Mouse (Mus musculus): ENCODE data around the gene Reep6. TPM values are rescaled to one million over a fixed set of nuclear protein-coding genes. Genes with fewer than 3 reads are reported as not detected.

Reep6 gene
- total RNA-seq, 2 experiments from 2014 or later = 13.3 to 14.8 TPM

DNA sequence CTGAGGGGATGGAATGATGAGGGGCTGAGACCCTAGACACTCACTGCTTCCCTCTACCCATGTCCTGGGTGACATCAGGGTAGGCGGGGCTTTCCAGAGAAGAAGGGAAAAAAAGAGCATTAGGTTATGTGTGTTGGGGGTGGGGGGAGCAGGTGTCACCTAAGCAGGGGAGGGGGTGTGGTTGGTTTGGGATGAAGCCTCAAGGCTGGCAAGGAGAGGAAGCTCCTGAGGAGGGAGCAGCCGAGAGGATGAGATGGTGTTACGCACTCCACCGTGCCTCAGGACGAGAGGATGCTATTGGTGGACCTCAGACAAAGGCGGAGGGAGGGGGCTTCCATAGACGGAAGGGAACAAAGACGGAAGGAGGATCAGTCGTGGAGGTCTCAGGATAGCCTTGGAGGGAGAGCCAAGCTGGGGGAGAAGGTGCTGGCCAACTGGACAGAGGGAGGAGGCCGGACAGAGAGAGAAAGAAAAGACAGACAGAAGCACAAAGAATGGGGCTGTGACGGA lies 29.0 kb upstream of the Reep6 start:
- intact Hi-C loops (cut with DNase I) = no loop called here
- peak; percentile 83 for DNase-seq

DNA sequence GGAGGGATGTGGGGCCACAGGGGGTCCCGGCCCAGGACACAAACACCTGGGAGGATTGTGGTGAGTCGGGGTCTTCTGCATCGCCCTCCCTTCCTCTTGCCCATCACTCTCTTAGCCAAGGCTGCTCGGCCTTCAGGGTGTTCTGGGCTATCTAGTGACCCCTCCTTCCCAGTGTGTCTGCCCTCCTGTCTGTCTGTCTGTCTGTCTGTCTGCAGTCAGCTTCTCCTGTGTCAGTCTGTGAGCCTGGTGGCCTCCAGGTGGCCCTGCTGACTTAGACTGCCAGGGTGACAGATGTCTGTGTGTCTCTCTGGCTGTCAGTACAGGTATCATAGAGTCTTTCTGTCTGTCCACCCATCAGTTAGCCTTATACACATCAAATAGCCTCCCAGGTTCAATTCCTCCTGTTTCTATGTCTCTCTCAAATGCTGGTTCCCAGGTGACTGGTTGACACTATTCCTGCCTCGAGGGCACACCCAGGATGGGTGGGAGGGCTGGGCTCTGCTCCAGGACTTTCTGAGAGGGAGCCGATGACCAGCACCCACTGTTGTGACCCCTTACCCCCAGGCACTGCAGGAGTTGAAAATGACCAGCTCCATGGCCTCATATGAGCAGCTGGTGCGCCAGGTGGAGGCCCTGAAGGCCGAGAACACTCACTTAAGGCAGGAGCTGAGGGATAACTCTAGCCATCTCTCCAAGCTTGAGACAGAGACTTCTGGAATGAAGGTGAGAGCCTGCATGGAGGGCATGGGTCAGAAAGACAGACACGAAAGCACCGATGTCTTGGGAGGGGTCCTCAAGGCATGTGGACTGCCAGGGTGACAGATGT lies 28.3 kb upstream of the Reep6 start:
- DNase-seq = no peak
- intact Hi-C loops (cut with DNase I) = no loop called here

DNA sequence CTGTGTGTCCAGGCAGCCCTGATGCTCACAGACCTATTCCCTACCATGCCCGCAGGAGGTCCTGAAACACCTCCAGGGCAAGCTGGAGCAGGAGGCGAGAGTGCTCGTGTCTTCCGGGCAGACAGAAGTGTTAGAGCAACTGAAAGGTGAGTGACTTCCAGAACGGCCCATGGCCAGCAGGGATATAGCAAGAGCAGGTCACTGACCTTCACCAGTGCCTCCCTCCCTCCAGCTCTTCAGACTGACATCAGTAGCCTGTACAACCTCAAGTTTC lies 27.7 kb upstream of the Reep6 start:
- intact Hi-C loops (cut with DNase I) = no loop called here
- DNase-seq = no peak

DNA sequence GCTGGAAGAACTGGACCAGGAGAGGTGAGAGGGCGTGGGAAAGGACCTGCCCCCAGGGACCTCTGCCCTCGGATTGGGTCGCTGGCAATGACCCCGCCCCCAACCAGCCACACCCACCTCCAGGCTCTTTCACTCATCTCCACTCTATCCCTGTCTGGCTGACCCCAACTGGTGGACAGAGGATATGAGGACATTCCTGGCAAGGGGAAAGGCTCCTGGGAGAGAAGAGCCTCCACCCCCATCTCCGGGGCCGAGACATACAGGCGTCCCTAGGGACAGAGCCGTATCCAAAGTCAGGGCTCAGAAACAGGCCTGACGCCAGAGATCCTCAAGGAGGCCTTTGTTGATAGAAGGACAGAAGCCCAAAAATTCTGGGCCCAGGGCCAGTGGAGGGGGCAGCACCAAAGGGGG lies 27.3 kb upstream of the Reep6 start:
- intact Hi-C loops (cut with DNase I) = no loop called here
- DNase-seq = peak; percentile 90

DNA sequence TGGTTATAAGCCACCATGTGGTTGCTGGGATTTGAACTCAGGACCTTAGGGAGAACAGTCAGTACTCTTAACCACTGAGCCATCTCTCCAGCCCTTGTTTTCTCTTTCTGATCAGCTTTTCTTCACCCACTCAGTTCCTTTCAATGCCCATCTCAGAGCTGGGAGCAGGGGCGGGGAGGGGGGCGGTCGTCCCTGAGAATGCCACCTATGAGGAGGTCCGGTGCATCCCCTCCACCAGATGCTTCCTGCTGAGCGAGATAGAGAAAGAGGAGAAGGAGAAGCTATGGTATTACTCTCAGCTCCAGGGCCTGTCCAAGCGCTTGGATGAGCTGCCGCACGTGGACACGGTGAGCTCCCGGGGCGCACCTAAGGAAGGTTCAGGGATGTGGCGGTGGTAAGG lies 25.3 kb upstream of the Reep6 start:
- DNase-seq = no peak
- intact Hi-C loops (cut with DNase I) = no loop called here

DNA sequence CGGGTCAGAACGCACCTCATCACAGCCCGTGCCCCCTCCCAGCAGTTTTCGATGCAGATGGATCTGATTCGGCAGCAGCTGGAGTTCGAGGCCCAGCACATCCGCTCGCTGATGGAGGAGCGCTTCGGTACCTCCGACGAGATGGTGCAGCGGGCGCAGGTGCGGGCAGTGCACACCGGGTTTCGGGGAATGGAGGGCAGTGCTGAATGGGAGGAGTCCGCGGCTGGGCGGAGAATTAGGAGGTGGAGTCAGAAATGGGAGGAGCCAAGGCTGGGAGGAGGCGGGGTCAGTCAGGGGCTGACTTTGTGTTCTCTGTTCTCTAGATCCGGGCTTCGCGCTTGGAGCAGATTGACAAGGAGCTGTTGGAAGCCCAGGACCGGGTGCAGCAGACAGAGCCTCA lies 24.9 kb upstream of the Reep6 start:
- DNase-seq = no peak
- intact Hi-C loops (cut with DNase I) = no loop called here

DNA sequence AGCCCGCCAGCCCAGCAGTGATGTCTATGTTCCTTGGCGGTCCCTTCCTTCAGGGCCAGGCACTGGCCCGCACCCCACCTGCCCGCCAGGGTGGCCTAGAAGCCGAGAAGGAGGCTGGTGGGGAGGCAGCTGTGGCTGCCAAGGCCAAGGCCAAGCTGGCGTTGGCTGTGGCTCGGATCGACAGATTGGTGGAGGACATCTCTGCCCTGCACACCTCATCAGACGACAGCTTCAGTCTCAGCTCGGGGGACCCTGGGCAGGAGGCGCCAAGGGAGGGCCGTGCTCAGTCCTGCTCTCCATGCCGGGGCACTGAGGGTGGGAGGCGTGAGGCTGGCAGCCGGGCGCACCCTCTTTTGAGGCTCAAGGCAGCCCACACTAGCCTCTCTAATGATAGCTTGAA lies 18.2 kb upstream of the Reep6 start:
- DNase-seq = peak; percentile 53
- intact Hi-C loops (cut with DNase I) = no loop called here

DNA sequence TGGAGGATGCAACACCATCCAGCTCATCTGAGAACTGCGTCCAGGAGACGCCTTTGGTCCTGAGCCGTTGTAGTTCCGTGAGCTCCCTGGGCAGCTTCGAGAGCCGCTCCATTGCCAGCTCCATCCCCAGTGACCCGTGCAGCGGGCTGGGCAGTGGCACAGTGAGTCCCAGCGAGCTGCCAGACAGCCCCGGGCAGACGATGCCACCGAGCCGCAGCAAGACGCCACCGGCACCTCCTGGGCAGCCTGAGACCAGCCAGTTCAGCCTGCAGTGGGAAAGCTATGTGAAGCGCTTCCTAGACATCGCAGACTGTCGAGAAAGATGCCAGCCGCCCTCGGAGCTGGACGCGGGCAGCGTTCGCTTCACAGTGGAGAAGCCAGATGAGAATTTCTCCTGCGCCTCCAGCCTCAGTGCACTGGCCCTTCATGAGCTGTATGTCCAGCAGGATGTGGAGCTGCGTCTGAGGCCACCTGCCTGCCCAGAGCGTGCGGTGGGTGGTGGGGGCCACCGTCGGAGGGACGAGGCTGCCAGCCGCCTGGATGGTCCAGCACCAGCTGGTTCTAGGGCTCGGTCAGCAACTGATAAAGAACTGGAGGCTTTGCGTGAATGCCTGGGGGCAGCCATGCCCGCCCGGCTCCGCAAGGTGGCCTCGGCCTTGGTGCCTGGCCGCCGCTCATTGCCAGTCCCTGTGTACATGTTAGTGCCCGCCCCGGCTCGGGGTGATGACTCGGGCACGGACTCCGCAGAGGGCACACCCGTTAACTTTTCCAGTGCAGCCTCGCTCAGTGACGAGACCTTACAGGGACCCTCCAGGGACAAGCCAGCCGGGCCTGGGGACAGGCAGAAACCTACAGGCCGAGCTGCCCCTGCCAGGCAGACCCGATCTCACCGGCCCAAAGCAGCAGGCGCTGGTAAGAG lies 16.9 kb upstream of the Reep6 start:
- DNase-seq = peak; percentile 31
- intact Hi-C loops (cut with DNase I) = no loop called here

DNA sequence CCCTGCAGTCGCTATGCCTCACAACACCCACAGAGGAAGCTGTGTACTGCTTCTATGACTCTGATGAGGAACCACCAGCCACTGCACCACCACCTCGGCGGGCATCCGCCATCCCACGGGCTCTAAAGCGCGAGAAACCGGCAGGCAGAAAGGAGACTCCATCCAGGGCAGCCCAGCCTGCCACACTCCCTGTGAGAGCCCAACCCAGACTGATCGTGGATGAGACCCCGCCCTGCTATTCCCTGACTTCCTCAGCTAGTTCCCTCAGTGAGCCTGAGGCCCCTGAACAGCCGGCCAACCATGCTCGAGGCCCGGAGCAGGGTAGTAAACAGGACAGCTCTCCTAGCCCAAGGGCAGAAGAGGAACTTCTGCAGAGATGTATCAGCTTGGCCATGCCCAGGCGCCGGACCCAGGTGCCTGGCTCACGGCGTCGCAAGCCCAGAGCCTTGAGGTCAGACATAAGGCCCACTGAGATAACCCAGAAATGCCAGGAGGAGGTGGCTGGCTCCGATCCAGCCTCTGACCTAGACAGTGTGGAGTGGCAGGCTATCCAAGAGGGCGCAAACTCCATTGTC lies 16.0 kb upstream of the Reep6 start:
- DNase-seq = peak; percentile 34
- intact Hi-C loops (cut with DNase I) = no loop called here

DNA sequence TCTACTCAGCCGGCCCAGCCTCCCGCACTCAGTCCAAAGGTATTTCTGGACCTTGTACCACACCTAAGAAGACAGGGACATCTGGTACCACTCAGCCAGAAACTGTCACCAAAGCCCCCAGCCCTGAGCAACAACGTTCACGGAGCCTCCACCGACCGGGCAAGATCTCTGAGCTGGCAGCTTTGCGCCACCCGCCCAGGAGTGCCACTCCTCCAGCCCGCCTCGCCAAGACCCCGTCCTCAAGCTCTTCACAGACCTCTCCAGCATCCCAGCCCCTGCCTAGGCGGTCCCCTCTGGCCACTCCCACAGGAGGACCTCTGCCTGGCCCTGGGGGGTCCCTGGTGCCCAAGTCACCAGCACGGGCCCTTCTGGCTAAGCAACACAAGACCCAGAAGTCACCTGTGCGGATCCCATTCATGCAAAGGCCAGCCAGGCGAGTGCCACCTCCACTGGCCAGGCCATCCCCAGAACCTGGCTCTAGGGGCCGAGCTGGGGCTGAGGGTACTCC lies 15.2 kb upstream of the Reep6 start:
- intact Hi-C loops (cut with DNase I) = no loop called here
- DNase-seq = no peak

DNA sequence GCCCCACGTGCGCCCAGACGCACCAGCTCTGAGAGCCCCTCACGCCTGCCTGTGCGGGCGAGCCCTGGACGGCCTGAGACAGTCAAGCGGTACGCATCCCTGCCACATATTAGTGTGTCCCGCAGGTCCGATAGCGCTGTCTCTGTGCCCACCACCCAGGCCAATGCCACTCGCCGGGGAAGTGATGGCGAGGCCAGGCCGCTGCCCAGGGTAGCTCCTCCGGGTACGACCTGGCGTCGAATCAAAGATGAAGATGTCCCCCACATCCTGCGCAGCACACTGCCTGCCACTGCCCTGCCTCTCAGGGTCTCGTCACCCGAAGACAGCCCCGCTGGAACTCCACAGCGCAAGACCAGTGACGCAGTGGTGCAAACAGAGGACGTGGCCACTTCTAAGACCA lies 14.4 kb upstream of the Reep6 start:
- intact Hi-C loops (cut with DNase I) = no loop called here
- no peak for DNase-seq

DNA sequence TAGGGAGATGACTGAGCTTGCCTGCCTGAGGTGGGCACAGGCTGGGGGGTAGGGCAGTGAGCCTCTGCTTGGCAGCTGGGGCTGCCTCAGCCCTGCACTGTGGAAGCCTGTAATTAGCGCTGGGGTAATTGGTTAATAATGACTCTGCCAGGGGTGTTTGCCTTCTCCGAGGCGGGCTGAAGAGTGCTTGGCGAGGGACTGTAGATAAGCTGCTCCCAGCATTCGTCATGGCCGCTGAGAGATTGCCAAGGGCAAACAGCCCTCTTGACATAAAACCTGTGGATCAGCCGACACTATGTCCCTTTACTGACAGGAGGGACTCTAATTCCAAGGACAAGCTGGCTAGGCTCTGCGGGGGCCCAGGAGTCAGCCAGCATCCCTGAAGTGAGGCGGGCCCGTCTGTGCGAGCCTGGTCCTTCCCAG lies 13.4 kb upstream of the Reep6 start:
- intact Hi-C loops (cut with DNase I) = no loop called here
- peak; percentile 35 for DNase-seq

DNA sequence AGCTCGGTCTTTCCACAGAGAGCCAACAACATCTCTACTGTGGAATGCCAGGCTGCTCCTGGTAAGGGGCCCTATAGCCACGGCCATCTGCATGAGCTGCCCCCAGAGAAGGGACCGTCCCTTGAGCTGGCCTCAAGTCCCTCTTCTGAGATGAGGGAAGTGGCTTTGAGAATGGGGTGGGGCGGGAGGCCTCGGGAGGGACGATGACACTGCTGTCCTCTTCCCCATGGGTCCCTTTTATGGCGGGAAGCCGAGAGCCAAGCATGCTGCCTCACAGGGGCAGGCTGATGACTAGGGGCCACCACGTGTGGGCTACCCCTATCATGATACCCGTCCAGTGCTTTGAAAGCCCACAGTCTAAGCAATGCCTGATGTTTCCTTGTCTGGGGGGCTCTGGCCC lies 12.7 kb upstream of the Reep6 start:
- no peak for DNase-seq
- intact Hi-C loops (cut with DNase I) = no loop called here

DNA sequence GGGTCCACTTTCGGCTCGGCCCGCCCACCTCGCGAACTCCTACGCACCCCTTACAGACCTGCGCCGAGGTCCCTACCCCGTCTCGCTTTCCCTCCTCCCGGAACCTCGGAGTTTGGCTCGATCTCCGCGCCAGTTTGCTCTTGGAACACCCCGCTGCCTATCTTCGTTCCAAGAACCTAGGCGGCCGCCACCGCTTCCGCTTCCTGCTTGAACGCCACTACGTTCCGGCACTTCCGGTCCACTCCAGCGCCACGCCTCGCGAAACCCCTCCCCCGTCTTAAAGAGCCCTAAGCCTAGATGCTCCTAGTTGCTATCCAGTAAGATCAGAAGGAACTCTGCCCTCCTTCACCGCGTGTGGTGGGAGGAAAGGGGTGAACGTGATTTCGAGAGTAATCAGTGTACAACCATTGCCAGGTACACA lies 9.4 kb upstream of the Reep6 start, which contains the start of gene 2310011J03Rik:
TSS of gene 2310011J03Rik (minus strand) at position 198 of the 421 bp plus-strand sequence.
- DNase-seq = peak; percentile 90
- intact Hi-C loops (cut with DNase I) = no loop called here

DNA sequence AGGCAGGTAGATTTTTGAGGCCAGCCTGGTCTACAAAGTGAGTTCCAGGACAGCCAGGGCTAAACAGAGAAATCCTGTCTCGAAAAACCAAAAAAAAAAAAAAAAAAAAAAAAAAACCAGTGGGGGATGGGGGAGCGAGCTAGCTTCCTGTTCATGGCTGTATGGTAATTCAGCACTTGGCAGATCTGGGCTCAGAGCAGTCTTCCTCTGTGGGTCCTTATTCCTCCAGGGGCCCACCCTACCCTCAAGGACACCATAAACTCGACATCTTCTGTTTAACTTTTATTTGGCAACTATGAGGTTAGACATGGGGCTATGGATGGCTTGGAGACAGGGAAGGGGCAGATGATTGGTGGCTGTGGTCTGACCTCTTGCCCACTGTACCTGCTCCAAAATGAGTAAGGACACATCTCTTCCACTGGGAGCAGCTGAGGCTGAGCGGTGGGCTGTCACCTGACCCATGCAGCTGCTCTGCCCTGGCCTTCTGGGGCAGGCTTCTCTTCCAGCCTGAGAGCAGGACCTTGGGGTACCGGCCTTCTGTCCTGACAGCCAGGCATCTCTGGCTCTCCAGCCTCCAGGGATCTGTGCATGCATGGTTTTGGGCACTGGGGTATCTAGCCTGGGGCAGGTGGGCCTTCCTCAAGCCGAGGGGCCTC lies 8.6 kb upstream of the Reep6 start:
- DNase-seq = no peak
- intact Hi-C loops (cut with DNase I) = no loop called here

DNA sequence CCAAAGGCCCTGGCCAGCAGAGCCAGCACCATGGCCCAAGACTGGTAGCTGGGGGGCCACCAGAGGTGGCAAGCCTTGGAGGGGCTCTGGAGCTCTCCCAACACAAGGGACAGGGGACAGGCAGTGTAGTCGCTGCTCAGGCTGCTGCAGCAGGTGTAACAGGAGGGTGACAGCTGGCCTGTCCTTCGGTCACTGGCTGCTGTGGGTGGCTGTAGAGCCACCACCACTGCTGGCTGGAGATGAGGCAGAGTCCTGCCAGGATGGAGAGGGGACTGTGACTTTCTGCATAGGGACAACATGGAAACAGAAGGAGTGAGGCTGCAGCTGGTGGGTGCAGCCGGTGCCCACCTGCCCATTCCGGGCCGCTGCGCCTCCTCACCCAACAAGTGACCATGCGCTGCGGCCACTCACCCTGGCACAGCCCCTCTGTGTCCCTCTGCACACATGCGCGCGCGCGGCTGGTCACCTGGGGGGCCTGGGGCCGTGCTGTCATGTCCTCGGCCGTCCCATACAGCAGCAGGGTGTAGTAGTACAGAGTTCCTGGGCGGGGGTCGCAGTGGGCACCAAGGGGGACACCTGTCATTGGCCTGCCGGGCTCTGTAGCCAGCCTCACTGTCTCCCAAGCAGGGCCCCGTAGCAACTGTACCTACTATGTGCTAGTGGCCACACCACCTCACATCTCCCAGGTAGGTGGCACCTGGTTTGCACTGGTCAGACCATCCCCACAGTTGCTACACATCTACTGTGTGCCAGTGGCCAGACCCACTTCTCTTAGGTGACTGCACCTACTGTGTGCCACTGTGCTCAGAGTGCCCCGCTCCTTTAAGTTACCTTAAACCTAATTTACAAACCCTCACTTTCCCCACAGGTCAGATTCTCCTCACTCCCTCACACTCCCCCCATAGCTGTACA lies 7.8 kb upstream of the Reep6 start:
- intact Hi-C loops (cut with DNase I) = no loop called here
- DNase-seq = no peak

DNA sequence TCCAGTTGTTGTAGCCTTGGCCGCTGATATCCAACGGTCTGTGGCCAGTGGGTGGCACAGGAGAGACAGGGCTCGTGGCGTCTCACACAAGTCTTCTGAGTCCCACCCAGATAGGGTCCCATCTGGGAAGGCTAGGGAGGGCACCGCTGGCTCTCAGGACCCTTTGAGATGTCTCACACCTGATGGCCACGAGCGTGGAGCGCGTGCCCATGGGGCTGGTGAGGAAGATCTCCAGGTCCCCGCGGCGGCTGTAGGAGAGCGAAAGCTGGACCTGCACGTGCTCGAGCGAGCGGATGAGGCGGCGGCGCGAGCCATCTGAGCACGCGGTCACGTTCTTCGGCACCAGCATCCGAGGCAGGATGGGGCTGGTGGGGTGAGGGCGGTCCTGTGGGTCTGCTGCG lies 6.9 kb upstream of the Reep6 start:
- no peak for DNase-seq

DNA sequence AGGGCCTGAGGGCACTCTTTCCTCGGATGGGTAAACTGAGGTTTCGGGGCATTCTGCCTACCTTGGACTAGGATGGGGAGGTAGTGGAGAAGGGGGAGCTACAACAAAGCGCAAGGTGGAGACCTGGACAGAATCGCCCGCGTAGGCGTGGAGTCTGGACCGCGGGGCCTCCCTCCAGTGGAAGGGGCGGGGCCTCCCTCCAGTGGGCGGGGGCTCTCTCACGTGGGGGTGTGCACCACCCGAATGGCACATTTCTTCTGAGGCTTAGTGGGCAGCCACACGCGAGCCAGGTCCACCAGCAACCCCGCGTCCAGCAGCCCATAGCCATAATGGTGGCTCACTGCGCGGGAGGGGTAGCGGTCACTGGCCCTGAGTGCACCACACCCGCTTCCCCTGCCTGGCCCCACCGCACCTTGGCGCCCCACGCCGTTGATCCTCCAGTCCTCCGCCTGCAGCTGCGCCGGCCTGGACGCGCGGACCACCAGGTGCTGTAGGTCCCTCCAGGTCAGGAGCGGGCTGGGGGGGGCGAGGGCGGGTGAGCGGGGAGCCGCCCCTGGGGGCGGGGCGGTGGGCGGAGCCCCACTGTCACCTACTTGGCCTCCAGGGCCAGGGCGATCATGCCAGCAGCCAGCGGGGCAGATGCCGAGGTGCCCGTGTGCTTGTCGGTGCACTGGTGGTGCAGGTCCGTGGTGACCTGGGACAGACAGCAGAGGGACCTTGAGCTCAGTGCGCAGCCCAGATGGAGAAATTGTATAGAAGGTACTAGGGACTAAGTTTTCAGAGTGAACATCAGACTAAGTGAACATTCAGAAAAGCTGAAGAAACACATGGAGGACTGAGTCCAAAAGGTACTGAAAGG lies 6.3 kb upstream of the Reep6 start:
- DNase-seq = peak; percentile 59
- intact Hi-C loops (cut with DNase I) = no loop called here

More for the DNA sequence above, 6.9 kb upstream of the Reep6 start:
- intact Hi-C loops (cut with DNase I) = no loop called here
